Mouse (Mus musculus): Measurements from ENCODE around the gene Nkain2.
"Not testable (repeated sequence)": the region's sequence is repeated elsewhere in the genome, so short reads cannot be mapped to it uniquely, and the experiment has no call there.

Nkain2 gene

GRCm38 (mm10) chr10:32889652-32890506 is at the start of gene Nkain2:
Gene Nkain2 (minus strand): TSS chr10:32890462.
- DNase-seq (ENCODE audit: low read depth, low spot score), result no peak

GRCm38 (mm10) chr10:32939853-32940252 is 49.6 kb upstream of the Nkain2 start:
- DNase-seq (ENCODE audit: low read depth, low spot score), result no peak

GRCm38 (mm10) chr10:32895093-32895492 is 4.8 kb upstream of the Nkain2 start:
- no peak for DNase-seq (ENCODE audit: low read depth, low spot score)

GRCm38 (mm10) chr10:32890507-32891131 is 357 bp upstream of the Nkain2 start:
- no peak for DNase-seq (ENCODE audit: low read depth, low spot score)

GRCm38 (mm10) chr10:32881977-32882376 is 8.3 kb downstream of the Nkain2 start:
- DNase-seq (ENCODE audit: low read depth, low spot score), result no peak

GRCm38 (mm10) chr10:32870691-32871406 is 19.4 kb downstream of the Nkain2 start:
- DNase-seq (ENCODE audit: low read depth, low spot score), result no peak

- DNase-seq (ENCODE audit: low read depth, low spot score), result no peak
These were observed 20.7 kb downstream of the Nkain2 start for GRCm38 (mm10) chr10:32869541-32869940.

GRCm38 (mm10) chr10:32815210-32815883 is 74.9 kb downstream of the Nkain2 start:
- DNase-seq (ENCODE audit: low read depth, low spot score), result no peak

GRCm38 (mm10) chr10:32796215-32796614 is 94.0 kb downstream of the Nkain2 start:
- no peak for DNase-seq (ENCODE audit: low read depth, low spot score)

GRCm38 (mm10) chr10:32790541-32790940 is 99.7 kb downstream of the Nkain2 start:
- DNase-seq (ENCODE audit: low read depth, low spot score), result no peak

- no peak for DNase-seq (ENCODE audit: low read depth, low spot score)
These were observed 107.4 kb downstream of the Nkain2 start for GRCm38 (mm10) chr10:32782732-32783359.

GRCm38 (mm10) chr10:32738989-32739388 is 151.3 kb downstream of the Nkain2 start:
- no peak for DNase-seq (ENCODE audit: low read depth, low spot score)

GRCm38 (mm10) chr10:32706579-32706978 is 183.7 kb downstream of the Nkain2 start:
- not testable (repeated sequence) for DNase-seq (ENCODE audit: low read depth, low spot score)

GRCm38 (mm10) chr10:32696661-32697060 is 193.6 kb downstream of the Nkain2 start:
- DNase-seq (ENCODE audit: low read depth, low spot score), result no peak

- no peak for DNase-seq (ENCODE audit: low read depth, low spot score)
These were observed 205.7 kb downstream of the Nkain2 start for GRCm38 (mm10) chr10:32684548-32684947.

GRCm38 (mm10) chr10:32640256-32640655 is 250.0 kb downstream of the Nkain2 start:
- no peak for DNase-seq (ENCODE audit: low read depth, low spot score)

GRCm38 (mm10) chr10:32639173-32639572 is 251.1 kb downstream of the Nkain2 start:
- DNase-seq (ENCODE audit: low read depth, low spot score), result no peak

GRCm38 (mm10) chr10:32631043-32631442 is 259.2 kb downstream of the Nkain2 start:
- DNase-seq (ENCODE audit: low read depth, low spot score), result no peak

GRCm38 (mm10) chr10:32604448-32604847 is 285.8 kb downstream of the Nkain2 start:
- DNase-seq (ENCODE audit: low read depth, low spot score), result no peak

- DNase-seq (ENCODE audit: low read depth, low spot score), result no peak
These were observed 287.5 kb downstream of the Nkain2 start for GRCm38 (mm10) chr10:32602798-32603197.

GRCm38 (mm10) chr10:32594998-32595397 is 295.3 kb downstream of the Nkain2 start:
- no peak for DNase-seq (ENCODE audit: low read depth, low spot score)
